Mouse (Mus musculus): ENCODE results near the gene Tdrd3. TPM values are rescaled to one million over a fixed set of nuclear protein-coding genes. Genes with fewer than 3 reads are reported as not detected.
A peak's percentile ranks its signal among the peaks of the same experiment; 100 is the strongest.

Gene Tdrd3
- polyA plus RNA-seq, 1 experiment, result 21.9 TPM

- peak overlapping the region; percentile 84 for H3K4me3 ChIP-seq (replicated peaks; ENCODE audit: insufficient read depth, low read depth, low read length)
- H3K27me3 ChIP-seq (ENCODE audit: control insufficient read depth, insufficient read depth, low read length), result no peaks in the 10 kb centered on the region
- WGBS, result under 1% methylated on average over 88 of the region's 109 CpGs
- H3K27ac ChIP-seq (ENCODE audit: insufficient read depth, low read length), result peak overlapping the region; percentile 92
- peaks cover 4% of the 10 kb centered on the region for H3K4me1 ChIP-seq (ENCODE audit: control insufficient read depth, insufficient read depth, low read length)
- TF ChIP-seq CTCF (IDR thresholded peaks at IDR 0.05; ENCODE audit: borderline replicate concordance, insufficient read depth, low read depth, low read length) (no peak), POLR2A (IDR thresholded peaks at IDR 0.05; ENCODE audit: borderline replicate concordance, insufficient read depth, low read length) (no peak)
- peak; percentile 66 to 69 for DNase-seq
These were observed 584 bp downstream of the Tdrd3 start for GRCm38 (mm10) chr14:87416755-87417690.

DNA sequence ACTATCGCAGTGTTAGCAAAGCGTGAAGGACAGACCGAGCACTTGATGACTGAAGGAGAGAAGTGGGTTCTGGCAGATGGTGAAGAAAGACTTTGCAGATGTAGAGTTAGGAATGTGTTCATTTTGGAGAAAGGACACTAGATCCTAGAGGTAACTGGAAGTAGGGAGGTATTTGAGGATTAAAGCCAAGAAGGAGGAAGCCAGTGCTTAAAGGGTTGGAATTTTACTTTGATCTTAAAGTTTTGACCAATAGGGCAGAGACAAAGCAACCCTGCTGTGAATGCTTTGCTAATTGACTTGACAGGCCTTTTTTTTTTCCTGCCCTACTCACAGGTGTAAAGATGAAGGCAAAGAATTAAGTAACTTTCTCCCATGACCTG is 1.2 kb downstream of the Tdrd3 start:
- DNase-seq, result peak in 1 of 2 experiments; percentile 16
- TF ChIP-seq CTCF (IDR thresholded peaks at IDR 0.05; ENCODE audit: borderline replicate concordance, insufficient read depth, low read depth, low read length) (no peak), POLR2A (IDR thresholded peaks at IDR 0.05; ENCODE audit: borderline replicate concordance, insufficient read depth, low read length) (no peak)
- Histone ChIP-seq H3K27ac (ENCODE audit: insufficient read depth, low read length) (no peak overlapping the region), H3K27me3 (ENCODE audit: control insufficient read depth, insufficient read depth, low read length) (no peaks in the 10 kb centered on the region), H3K4me1 (ENCODE audit: control insufficient read depth, insufficient read depth, low read length) (peaks cover 4% of the 10 kb centered on the region), H3K4me3 (replicated peaks; ENCODE audit: insufficient read depth, low read depth, low read length) (peak overlapping the region; percentile 84)
- WGBS, result under 1% methylated on average over 3 of the region's 3 CpGs

GRCm38 (mm10) chr14:87419740-87420139 is 3.3 kb downstream of the Tdrd3 start:
- WGBS, result 59% methylated on average over 2 of the region's 2 CpGs
- H3K4me3 ChIP-seq (replicated peaks; ENCODE audit: insufficient read depth, low read depth, low read length), result no peak overlapping the region
- no peak for DNase-seq
- no peaks in the 10 kb centered on the region for H3K27me3 ChIP-seq (ENCODE audit: control insufficient read depth, insufficient read depth, low read length)
- no peak overlapping the region for H3K27ac ChIP-seq (ENCODE audit: insufficient read depth, low read length)
- H3K4me1 ChIP-seq (ENCODE audit: control insufficient read depth, insufficient read depth, low read length), result peaks cover 4% of the 10 kb centered on the region
- no peak for TF ChIP-seq POLR2A (IDR thresholded peaks at IDR 0.05; ENCODE audit: borderline replicate concordance, insufficient read depth, low read length)
- TF ChIP-seq CTCF (IDR thresholded peaks at IDR 0.05; ENCODE audit: borderline replicate concordance, insufficient read depth, low read depth, low read length), result no peak

GRCm38 (mm10) chr14:87420576-87420975 is 4.1 kb downstream of the Tdrd3 start:
- TF ChIP-seq POLR2A (IDR thresholded peaks at IDR 0.05; ENCODE audit: borderline replicate concordance, insufficient read depth, low read length), result no peak
- TF ChIP-seq CTCF (IDR thresholded peaks at IDR 0.05; ENCODE audit: borderline replicate concordance, insufficient read depth, low read depth, low read length), result no peak
- Histone ChIP-seq H3K27ac (ENCODE audit: insufficient read depth, low read length) (no peak overlapping the region), H3K4me1 (ENCODE audit: control insufficient read depth, insufficient read depth, low read length) (peaks cover 6% of the 10 kb centered on the region), H3K27me3 (ENCODE audit: control insufficient read depth, insufficient read depth, low read length) (no peaks in the 10 kb centered on the region), H3K4me3 (replicated peaks; ENCODE audit: insufficient read depth, low read depth, low read length) (no peak overlapping the region)
- WGBS, result 91% methylated on average over 4 of the region's 4 CpGs
- DNase-seq, result no peak

DNA sequence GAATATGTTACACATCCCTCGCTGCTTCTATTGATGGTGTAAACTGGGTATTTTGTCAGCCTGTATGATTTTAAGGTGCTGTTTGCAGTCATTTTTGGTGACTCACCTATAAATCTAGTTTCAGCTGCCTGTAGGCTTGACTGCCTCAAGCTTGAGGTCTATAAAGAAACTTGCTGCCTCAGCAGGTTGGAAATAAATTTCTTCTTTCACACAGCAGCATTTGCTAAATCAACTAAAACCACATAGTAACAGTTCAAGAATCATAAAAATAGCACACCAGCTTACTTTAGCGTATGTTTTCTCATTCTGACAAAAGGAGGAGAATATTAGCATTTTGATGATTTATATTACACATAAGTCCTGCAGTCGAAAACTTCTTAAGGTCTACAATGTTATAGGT is 6.0 kb downstream of the Tdrd3 start:
- no peaks in the 10 kb centered on the region for H3K27me3 ChIP-seq (ENCODE audit: control insufficient read depth, insufficient read depth, low read length)
- H3K27ac ChIP-seq (ENCODE audit: insufficient read depth, low read length), result no peak overlapping the region
- no peak for DNase-seq
- WGBS, result 94% methylated on average over 3 of the region's 3 CpGs
- TF ChIP-seq CTCF (IDR thresholded peaks at IDR 0.05; ENCODE audit: borderline replicate concordance, insufficient read depth, low read depth, low read length) (no peak), POLR2A (IDR thresholded peaks at IDR 0.05; ENCODE audit: borderline replicate concordance, insufficient read depth, low read length) (no peak)
- H3K4me3 ChIP-seq (replicated peaks; ENCODE audit: insufficient read depth, low read depth, low read length), result no peak overlapping the region
- peaks cover 14% of the 10 kb centered on the region for H3K4me1 ChIP-seq (ENCODE audit: control insufficient read depth, insufficient read depth, low read length)

DNA sequence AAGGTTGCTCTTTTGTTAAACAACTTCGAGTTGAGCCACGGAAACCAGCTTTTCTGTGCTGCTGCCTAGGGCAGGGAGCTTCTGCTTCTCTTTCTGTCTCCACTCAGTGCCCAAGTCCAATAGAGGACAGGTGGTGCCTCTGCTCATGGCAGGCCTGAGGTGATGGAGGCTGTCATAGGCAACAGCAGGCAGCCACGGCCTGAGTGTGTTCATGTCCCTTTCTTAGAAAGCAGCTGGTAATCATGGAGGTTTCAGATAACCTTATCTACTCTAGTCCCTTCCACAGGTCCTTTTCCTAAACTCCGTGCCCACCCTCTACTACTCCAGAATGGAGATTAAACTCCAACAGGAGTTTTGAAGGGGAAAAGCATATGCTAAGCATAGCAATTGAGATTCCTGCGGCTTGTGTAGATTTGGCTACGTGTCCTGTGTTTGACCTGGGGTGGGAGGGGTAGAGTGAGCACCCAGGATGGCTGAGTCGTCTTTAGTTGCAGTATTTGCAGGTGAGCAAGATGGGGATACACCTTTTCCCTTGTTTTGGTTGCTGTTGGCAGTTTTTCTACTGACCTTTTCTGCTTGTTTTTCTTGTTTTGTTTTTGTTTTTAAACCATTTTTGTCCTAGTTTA is 10.0 kb downstream of the Tdrd3 start:
- 30% methylated on average over 7 of the region's 7 CpGs for WGBS

DNA sequence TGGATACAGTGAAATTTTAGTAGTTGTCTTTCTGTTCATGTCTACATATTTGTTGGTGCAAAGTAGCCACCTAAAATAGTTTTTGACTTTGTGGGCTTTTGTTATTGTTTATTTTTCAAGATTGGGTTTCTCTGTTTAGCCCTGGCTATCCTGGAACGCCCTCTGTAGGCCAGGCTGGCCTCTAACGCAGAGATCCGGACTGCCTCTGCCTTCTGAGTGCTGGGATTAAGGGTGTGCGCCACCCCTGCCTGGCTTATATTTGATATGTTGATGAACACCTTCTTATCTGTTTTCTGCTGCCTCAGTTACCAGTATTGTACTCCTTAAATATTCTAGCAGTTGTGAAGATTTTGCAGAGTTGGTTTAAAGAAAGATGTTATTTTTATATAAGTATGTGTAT is 10.6 kb downstream of the Tdrd3 start:
- no peak overlapping the region for H3K27ac ChIP-seq (ENCODE audit: insufficient read depth, low read length)
- TF ChIP-seq CTCF (IDR thresholded peaks at IDR 0.05; ENCODE audit: borderline replicate concordance, insufficient read depth, low read depth, low read length) (no peak), POLR2A (IDR thresholded peaks at IDR 0.05; ENCODE audit: borderline replicate concordance, insufficient read depth, low read length) (no peak)
- no peaks in the 10 kb centered on the region for H3K27me3 ChIP-seq (ENCODE audit: control insufficient read depth, insufficient read depth, low read length)
- no peak overlapping the region for H3K4me3 ChIP-seq (replicated peaks; ENCODE audit: insufficient read depth, low read depth, low read length)
- WGBS, result 92% methylated on average over 4 of the region's 4 CpGs
- DNase-seq, result no peak
- peaks cover 13% of the 10 kb centered on the region for H3K4me1 ChIP-seq (ENCODE audit: control insufficient read depth, insufficient read depth, low read length)

More for the DNA sequence above, 10.0 kb downstream of the Tdrd3 start:
- no peak overlapping the region for H3K27ac ChIP-seq (ENCODE audit: insufficient read depth, low read length)
- DNase-seq, result peak in 1 of 2 experiments; percentile 27
- H3K27me3 ChIP-seq (ENCODE audit: control insufficient read depth, insufficient read depth, low read length), result no peaks in the 10 kb centered on the region
- peaks cover 13% of the 10 kb centered on the region for H3K4me1 ChIP-seq (ENCODE audit: control insufficient read depth, insufficient read depth, low read length)
- TF ChIP-seq POLR2A (IDR thresholded peaks at IDR 0.05; ENCODE audit: borderline replicate concordance, insufficient read depth, low read length) (no peak), CTCF (IDR thresholded peaks at IDR 0.05; ENCODE audit: borderline replicate concordance, insufficient read depth, low read depth, low read length) (no peak)
- no peak overlapping the region for H3K4me3 ChIP-seq (replicated peaks; ENCODE audit: insufficient read depth, low read depth, low read length)
